Mouse (Mus musculus): ENCODE results near the gene Abl2. TPM values are rescaled to one million over a fixed set of nuclear protein-coding genes. Genes with fewer than 3 reads are reported as not detected.

Abl2 gene
- polyA plus RNA-seq, 1 experiment = 11.0 TPM

GRCm38 (mm10) chr1:156615381-156616133 lies 57.0 kb downstream of the Abl2 start:
- Histone ChIP-seq H3K36me3 (ENCODE audit: control insufficient read depth, insufficient read depth, low read length) (no peaks in the 10 kb centered on the region), H3K27ac (ENCODE audit: insufficient read depth, low read length) (peak overlapping the region; percentile 71), H3K4me1 (ENCODE audit: control insufficient read depth, insufficient read depth, insufficient read length) (peaks cover 23% of the 10 kb centered on the region), H3K27me3 (ENCODE audit: control insufficient read depth, insufficient read depth, low read length) (no peaks in the 10 kb centered on the region), H3K4me3 (ENCODE audit: extremely low read depth, insufficient read depth, insufficient read length) (peak overlapping the region; percentile 62)
- peak; percentile 79 to 81 for DNase-seq (ENCODE audit: low read depth in 1 of 2, low spot score in 2 of 2)
- WGBS = 3% methylated on average over 13 of the region's 13 CpGs
- TF ChIP-seq POLR2A (IDR thresholded peaks at IDR 0.05; ENCODE audit: low read depth, low read length) (no peak; the same call in 1 of the 2 replicates), CTCF (IDR thresholded peaks at IDR 0.05; ENCODE audit: extremely low read depth, insufficient read depth, insufficient read length, insufficient replicate concordance) (no peak)

GRCm38 (mm10) chr1:156616989-156617598 lies 58.5 kb downstream of the Abl2 start:
- WGBS = 13% methylated on average over 12 of the region's 12 CpGs

GRCm38 (mm10) chr1:156617811-156618210 lies 59.2 kb downstream of the Abl2 start:
- no peak for DNase-seq (ENCODE audit: low read depth in 1 of 2, low spot score in 2 of 2)
- 22% methylated on average over 4 of the region's 4 CpGs for WGBS
- no peaks in the 10 kb centered on the region for H3K27me3 ChIP-seq (ENCODE audit: control insufficient read depth, insufficient read depth, low read length)
- peaks cover 25% of the 10 kb centered on the region for H3K4me1 ChIP-seq (ENCODE audit: control insufficient read depth, insufficient read depth, insufficient read length)
- no peak for TF ChIP-seq CTCF (IDR thresholded peaks at IDR 0.05; ENCODE audit: extremely low read depth, insufficient read depth, insufficient read length, insufficient replicate concordance)
- no peak for TF ChIP-seq POLR2A (IDR thresholded peaks at IDR 0.05; ENCODE audit: low read depth, low read length)
- H3K27ac ChIP-seq (ENCODE audit: insufficient read depth, low read length) = 0 out of 2 replicates have a peak overlapping the region, but pooled peaks have one; percentile 2
- peaks cover 4% of the 10 kb centered on the region for H3K36me3 ChIP-seq (ENCODE audit: control insufficient read depth, insufficient read depth, low read length)
- H3K4me3 ChIP-seq (ENCODE audit: extremely low read depth, insufficient read depth, insufficient read length) = no peak overlapping the region

More at GRCm38 (mm10) chr1:156616989-156617598, 58.5 kb downstream of the Abl2 start:
- no peaks in the 10 kb centered on the region for H3K36me3 ChIP-seq (ENCODE audit: control insufficient read depth, insufficient read depth, low read length)
- peak overlapping the region; percentile 51 for H3K27ac ChIP-seq (ENCODE audit: insufficient read depth, low read length)
- no peak for DNase-seq (ENCODE audit: low read depth in 1 of 2, low spot score in 2 of 2)
- peak overlapping the region; percentile 35 for H3K4me3 ChIP-seq (ENCODE audit: extremely low read depth, insufficient read depth, insufficient read length)
- peaks cover 25% of the 10 kb centered on the region for H3K4me1 ChIP-seq (ENCODE audit: control insufficient read depth, insufficient read depth, insufficient read length)
- H3K27me3 ChIP-seq (ENCODE audit: control insufficient read depth, insufficient read depth, low read length) = no peaks in the 10 kb centered on the region
- TF ChIP-seq CTCF (IDR thresholded peaks at IDR 0.05; ENCODE audit: extremely low read depth, insufficient read depth, insufficient read length, insufficient replicate concordance) (no peak), POLR2A (IDR thresholded peaks at IDR 0.05; ENCODE audit: low read depth, low read length) (no peak)

- WGBS = 74% methylated on average over 4 of the region's 4 CpGs
- no peak overlapping the region for H3K4me3 ChIP-seq (ENCODE audit: extremely low read depth, insufficient read depth, insufficient read length)
- no peak for DNase-seq (ENCODE audit: low read depth in 1 of 2, low spot score in 2 of 2)
- H3K4me1 ChIP-seq (ENCODE audit: control insufficient read depth, insufficient read depth, insufficient read length) = peaks cover 23% of the 10 kb centered on the region
- peaks cover 9% of the 10 kb centered on the region for H3K36me3 ChIP-seq (ENCODE audit: control insufficient read depth, insufficient read depth, low read length)
- H3K27me3 ChIP-seq (ENCODE audit: control insufficient read depth, insufficient read depth, low read length) = no peaks in the 10 kb centered on the region
- TF ChIP-seq CTCF (IDR thresholded peaks at IDR 0.05; ENCODE audit: extremely low read depth, insufficient read depth, insufficient read length, insufficient replicate concordance) (no peak), POLR2A (IDR thresholded peaks at IDR 0.05; ENCODE audit: low read depth, low read length) (no peak)
- peak overlapping the region; percentile 83 for H3K27ac ChIP-seq (ENCODE audit: insufficient read depth, low read length)
Observed at GRCm38 (mm10) chr1:156620292-156620909, 61.8 kb downstream of the Abl2 start.

GRCm38 (mm10) chr1:156620951-156621350 lies 62.4 kb downstream of the Abl2 start:
- no peak overlapping the region for H3K4me3 ChIP-seq (ENCODE audit: extremely low read depth, insufficient read depth, insufficient read length)
- no peaks in the 10 kb centered on the region for H3K27me3 ChIP-seq (ENCODE audit: control insufficient read depth, insufficient read depth, low read length)
- no peak for TF ChIP-seq POLR2A (IDR thresholded peaks at IDR 0.05; ENCODE audit: low read depth, low read length)
- TF ChIP-seq CTCF (IDR thresholded peaks at IDR 0.05; ENCODE audit: extremely low read depth, insufficient read depth, insufficient read length, insufficient replicate concordance) = no peak
- no peak for DNase-seq (ENCODE audit: low read depth in 1 of 2, low spot score in 2 of 2)
- H3K27ac ChIP-seq (ENCODE audit: insufficient read depth, low read length) = peak overlapping the region; percentile 83
- 51% methylated on average over 3 of the region's 3 CpGs for WGBS
- peaks cover 20% of the 10 kb centered on the region for H3K4me1 ChIP-seq (ENCODE audit: control insufficient read depth, insufficient read depth, insufficient read length)
- peaks cover 10% of the 10 kb centered on the region for H3K36me3 ChIP-seq (ENCODE audit: control insufficient read depth, insufficient read depth, low read length)

- Histone ChIP-seq H3K27me3 (ENCODE audit: control insufficient read depth, insufficient read depth, low read length) (no peaks in the 10 kb centered on the region), H3K27ac (ENCODE audit: insufficient read depth, low read length) (no peak overlapping the region), H3K4me3 (ENCODE audit: extremely low read depth, insufficient read depth, insufficient read length) (no peak overlapping the region), H3K36me3 (ENCODE audit: control insufficient read depth, insufficient read depth, low read length) (peaks cover 13% of the 10 kb centered on the region), H3K4me1 (ENCODE audit: control insufficient read depth, insufficient read depth, insufficient read length) (peaks cover 8% of the 10 kb centered on the region; the same call in 1 of the 2 replicates)
- DNase-seq (ENCODE audit: low read depth in 1 of 2, low spot score in 2 of 2) = no peak
- no peak for TF ChIP-seq POLR2A (IDR thresholded peaks at IDR 0.05; ENCODE audit: low read depth, low read length)
- no peak for TF ChIP-seq CTCF (IDR thresholded peaks at IDR 0.05; ENCODE audit: extremely low read depth, insufficient read depth, insufficient read length, insufficient replicate concordance)
- WGBS = 30% methylated on average over 1 of the region's 1 CpGs
Observed at GRCm38 (mm10) chr1:156624231-156624630, 65.6 kb downstream of the Abl2 start.

Data from spleen, adult 2 months (tissue).